Mouse (Mus musculus) gastrocnemius, postnatal 36 days (tissue): ENCODE data around the gene Snd1. TPM values are rescaled to one million over a fixed set of nuclear protein-coding genes. Genes with fewer than 3 reads are reported as not detected.

Source experiments
- DNase-seq, 2 experiments: peaks; one replicate each; pipeline ENCODE4 v3.0.0; 2022
- intact Hi-C: fragments of 180-260 bp; cut with DNase I; formaldehyde crosslinking; loops from one replicate; pipeline ENCODE4 v1.15.1; 2025
- total RNA-seq, 2 experiments: library from RNA; stranded (reverse); gene quantifications; 2 replicates each; pipeline ENCODE4 v1.2.3; 2021

The Snd1 gene
- total RNA-seq, 2 experiments from 2014 or later: 38.8 to 38.9 TPM

- no peak for DNase-seq
- intact Hi-C loops: no loop called here
Observed at GRCm38 (mm10) chr6:28980219-28980618, 505.3 kb downstream of the Snd1 start.

GRCm38 (mm10) chr6:28980750-28981584, 506.0 kb downstream of the Snd1 start:
- DNase-seq: no peak
- intact Hi-C loops: no loop called here

GRCm38 (mm10) chr6:28981585-28981948, 506.6 kb downstream of the Snd1 start:
- intact Hi-C loops: no loop called here

GRCm38 (mm10) chr6:28981966-28982701, 507.2 kb downstream of the Snd1 start:
- peak in 1 of 2 experiments; percentile 43 for DNase-seq
- intact Hi-C loops: no loop called here

More at GRCm38 (mm10) chr6:28981585-28981948, 506.6 kb downstream of the Snd1 start:
- DNase-seq: no peak

GRCm38 (mm10) chr6:28982817-28983216, 507.9 kb downstream of the Snd1 start:
- intact Hi-C loops: no loop called here
- DNase-seq: no peak

Other genes starting within 250 kb of the Snd1 start
- gene Zfp800, start 77.1 kb upstream of the Snd1 start, total RNA-seq: 1 to 10 TPM; 5.7 to 5.9 TPM
- 10 to 100 TPM; 74.6 to 77.3 TPM for gene Arf5, start 51.6 kb upstream of the Snd1 start, total RNA-seq
- not detected for gene Fscn3, start 47.4 kb upstream of the Snd1 start, total RNA-seq
- 1 to 10 TPM; 4.8 to 5.9 TPM for gene Gcc1, start 46.7 kb upstream of the Snd1 start, total RNA-seq
- not detected for gene Pax4, start 25.8 kb upstream of the Snd1 start, total RNA-seq